Mouse (Mus musculus) stomach, embryonic 14.5 days (tissue): ENCODE data around the gene Fkbp9. TPM values are rescaled to one million over a fixed set of nuclear protein-coding genes. Genes with fewer than 3 reads are reported as not detected.

Source experiments
- ATAC-seq: fragments of 200-750 bp; cut with Nextera tagmentation; 2 replicates; pipeline ENCODE4 v1.8.0; 2017; ENCODE audit warnings: low read depth, moderate TSS enrichment; ENCODE audit not compliant: insufficient number of reproducible peaks, insufficient read depth, low FRiP score
- H3K27ac ChIP-seq: fragments of 300-500 bp; sonication (generic); 2 replicates; pipeline ENCODE4 v1.5.1; 2014; ENCODE audit warnings: mild to moderate bottlenecking, low read length, moderate library complexity, mixed read lengths
- H3K27me3 ChIP-seq: fragments of 300-500 bp; sonication (generic); 2 replicates; pipeline ENCODE4 v1.6.1; 2014; ENCODE audit warnings: low read length, control low read depth, mixed read lengths; ENCODE audit not compliant: control insufficient read depth, insufficient read depth
- H3K36me3 ChIP-seq: fragments of 300-500 bp; sonication (generic); 2 replicates; pipeline ENCODE4 v1.6.1; 2014; ENCODE audit warnings: mild to moderate bottlenecking, control low read depth, low read length, moderate library complexity, mixed read lengths; ENCODE audit not compliant: control insufficient read depth, insufficient read depth
- H3K4me1 ChIP-seq: fragments of 300-500 bp; sonication (generic); 2 replicates; pipeline ENCODE4 v1.6.1; 2014; ENCODE audit warnings: low read length, control low read depth, mixed read lengths; ENCODE audit not compliant: control insufficient read depth, insufficient read depth
- H3K4me2 ChIP-seq: fragments of 300-500 bp; sonication (generic); replicated peaks from 2 replicates; pipeline ENCODE4 v1.6.1; 2014; ENCODE audit warnings: low read depth, low read length, control low read depth
- H3K4me3 ChIP-seq: fragments of 300-500 bp; sonication (generic); 2 replicates; pipeline ENCODE4 v1.5.1; 2014; ENCODE audit warnings: low read depth, low read length, control low read depth
- H3K9ac ChIP-seq: fragments of 300-500 bp; sonication (generic); replicated peaks from 2 replicates; pipeline ENCODE4 v1.6.1; 2014; ENCODE audit warnings: low read depth, mild to moderate bottlenecking, control low read depth, low read length, moderate library complexity, mixed read lengths
- H3K9me3 ChIP-seq: fragments of 300-500 bp; sonication (generic); 2 replicates; pipeline ENCODE4 v1.6.1; 2016; ENCODE audit warnings: low read depth, low read length, control low read depth; ENCODE audit not compliant: control insufficient read depth
- WGBS: fragments of 180-500 bp; shearing (Covaris S2); extraction: QIAGEN DNeasy Blood & Tissue Kit; methylation state at CpG from one replicate; pipeline ENCODE4 v1.1.7; 2014; 5-methylcytosine and 5-hydroxymethylcytosine counted together
- polyA plus RNA-seq: library from polyadenylated mRNA; unstranded; fragments of >200 nt; fragmentation: Nextera tagmentation; extraction: Ambion mirVana; gene quantifications from 2 replicates; pipeline ENCODE4 v1.2.1, GENCODE M21; 2014

Fkbp9 gene
- polyA plus RNA-seq, 1 experiment from 2014 or later = 149 TPM

- no peaks in the 10 kb centered on the region for H3K27me3 ChIP-seq
- H3K4me1 ChIP-seq = no peaks in the 10 kb centered on the region
- H3K36me3 ChIP-seq = no peaks in the 10 kb centered on the region
- no peak overlapping the region for H3K4me3 ChIP-seq
- no peaks in the 10 kb centered on the region for H3K9me3 ChIP-seq
- H3K27ac ChIP-seq = no peak overlapping the region
- no peak for ATAC-seq
- H3K9ac ChIP-seq = no peak overlapping the region
- no peak overlapping the region for H3K4me2 ChIP-seq
- WGBS = 48% methylated on average over 3 of the region's 3 CpGs
These were observed 6.2 kb upstream of the Fkbp9 start for GRCm38 (mm10) chr6:56825657-56826056.

DNA sequence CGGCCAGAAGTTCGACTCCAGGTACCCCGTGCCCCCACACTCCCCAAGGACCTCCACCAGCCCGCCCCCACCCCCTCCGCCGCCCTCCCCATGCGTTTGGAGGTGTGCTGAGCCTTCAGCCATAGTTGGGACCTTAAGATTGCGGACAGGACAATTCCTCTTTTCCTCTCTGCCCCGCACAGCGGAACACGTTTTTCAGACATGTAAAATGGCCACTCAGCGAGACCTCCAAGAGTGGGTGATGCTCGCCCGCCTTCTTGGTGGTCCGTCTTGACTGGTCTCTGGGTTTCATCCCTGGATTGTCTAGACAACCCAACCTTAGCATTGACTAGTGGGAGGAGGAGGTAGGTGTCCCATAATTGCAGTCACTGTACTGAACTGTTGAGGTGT is 543 bp downstream of the Fkbp9 start:
- Histone ChIP-seq H3K27ac (peak overlapping the region; percentile 82), H3K4me3 (peak overlapping the region; percentile 64), H3K27me3 (no peaks in the 10 kb centered on the region), H3K9me3 (no peaks in the 10 kb centered on the region), H3K9ac (peak overlapping the region; percentile 69), H3K36me3 (peaks cover 8% of the 10 kb centered on the region), H3K4me2 (peak overlapping the region; percentile 71), H3K4me1 (0 out of 2 replicates have a peak, but pooled peaks cover 6% of the 10 kb centered on the region)
- 3% methylated on average over 15 of the region's 15 CpGs for WGBS
- ATAC-seq = no peak

- 0 out of 2 replicates have a peak, but pooled peaks cover 6% of the 10 kb centered on the region for H3K4me1 ChIP-seq
- no peaks in the 10 kb centered on the region for H3K9me3 ChIP-seq
- no peak for ATAC-seq
- H3K27me3 ChIP-seq = no peaks in the 10 kb centered on the region
- peak overlapping the region; percentile 71 for H3K4me2 ChIP-seq
- H3K9ac ChIP-seq = no peak overlapping the region
- H3K4me3 ChIP-seq = peak overlapping the region; percentile 64
- H3K27ac ChIP-seq = no peak overlapping the region
- H3K36me3 ChIP-seq = peaks cover 8% of the 10 kb centered on the region
These were observed 971 bp downstream of the Fkbp9 start for GRCm38 (mm10) chr6:56832830-56833229.

DNA sequence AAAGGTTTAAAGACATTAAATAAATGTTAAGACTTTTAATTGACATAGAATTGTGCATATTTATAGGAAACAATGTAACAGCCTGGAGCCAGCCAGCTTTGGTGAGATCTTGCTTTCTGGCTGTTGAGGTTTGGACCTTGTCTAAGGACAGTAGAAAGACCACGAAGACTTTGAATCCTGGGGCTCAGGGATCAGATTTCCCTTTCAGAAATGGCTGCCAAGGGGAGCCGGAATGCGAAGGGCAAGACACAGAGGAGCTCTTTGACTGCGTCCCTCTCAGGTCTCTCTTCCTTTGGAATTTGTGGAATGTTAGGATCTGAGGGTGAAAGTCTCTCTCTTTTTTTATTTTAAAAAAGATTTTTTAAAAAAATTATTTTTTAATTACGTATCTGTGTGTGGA is 2.9 kb downstream of the Fkbp9 start:
- Histone ChIP-seq H3K36me3 (peaks cover 8% of the 10 kb centered on the region), H3K9me3 (no peaks in the 10 kb centered on the region), H3K9ac (no peak overlapping the region), H3K4me3 (no peak overlapping the region), H3K27me3 (no peaks in the 10 kb centered on the region), H3K4me2 (no peak overlapping the region), H3K4me1 (0 out of 2 replicates have a peak, but pooled peaks cover 6% of the 10 kb centered on the region), H3K27ac (no peak overlapping the region)
- no peak for ATAC-seq
- WGBS = 57% methylated on average over 5 of the region's 5 CpGs

DNA sequence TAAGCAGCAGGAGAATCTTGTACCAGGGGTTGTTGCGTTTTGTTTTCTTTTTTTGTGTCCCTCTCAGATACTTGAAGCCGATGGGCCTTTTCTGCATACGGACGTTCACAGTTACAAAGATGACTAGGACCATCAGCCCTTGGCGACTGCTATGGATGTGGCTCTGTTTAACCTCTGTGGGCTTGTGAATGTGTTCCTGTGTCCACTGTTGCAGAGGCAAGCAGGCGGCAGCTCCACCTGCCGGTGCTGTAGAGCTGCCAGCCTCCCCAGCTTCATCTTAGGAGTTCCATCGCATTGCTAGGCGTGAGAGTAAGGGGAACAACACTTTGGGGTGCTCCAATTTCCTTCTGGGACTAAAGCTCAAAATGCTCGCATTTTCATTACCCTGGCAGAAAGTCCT is 3.7 kb downstream of the Fkbp9 start:
- no peak overlapping the region for H3K4me2 ChIP-seq
- no peak for ATAC-seq
- no peaks in the 10 kb centered on the region for H3K9me3 ChIP-seq
- WGBS = 83% methylated on average over 10 of the region's 10 CpGs
- 0 out of 2 replicates have a peak, but pooled peaks cover 6% of the 10 kb centered on the region for H3K4me1 ChIP-seq
- H3K36me3 ChIP-seq = peaks cover 10% of the 10 kb centered on the region
- H3K27me3 ChIP-seq = no peaks in the 10 kb centered on the region
- H3K9ac ChIP-seq = no peak overlapping the region
- H3K27ac ChIP-seq = no peak overlapping the region
- H3K4me3 ChIP-seq = no peak overlapping the region

DNA sequence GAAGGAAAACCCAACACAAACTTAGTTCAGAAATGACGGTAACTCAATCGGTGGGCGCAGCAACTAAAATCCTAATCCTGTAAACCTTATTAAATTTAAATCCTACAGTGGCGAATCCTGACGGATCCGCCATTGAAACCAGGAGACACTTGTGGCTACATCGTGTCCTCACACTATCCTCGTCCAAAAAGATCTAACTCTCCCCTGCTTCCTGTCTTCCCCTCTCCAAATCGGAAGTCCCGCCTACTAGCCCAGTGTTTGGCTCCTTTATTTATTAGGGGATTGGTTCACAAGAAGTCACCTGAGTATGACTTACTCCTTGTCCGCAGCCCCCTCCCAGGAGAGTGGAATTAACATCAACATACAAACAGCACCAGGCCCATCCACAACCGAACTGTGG is 5.3 kb downstream of the Fkbp9 start:
- WGBS = 95% methylated on average over 12 of the region's 12 CpGs
- H3K36me3 ChIP-seq = peaks cover 12% of the 10 kb centered on the region
- H3K4me3 ChIP-seq = no peak overlapping the region
- H3K4me1 ChIP-seq = 0 out of 2 replicates have a peak, but pooled peaks cover 6% of the 10 kb centered on the region
- no peaks in the 10 kb centered on the region for H3K9me3 ChIP-seq
- no peaks in the 10 kb centered on the region for H3K27me3 ChIP-seq
- ATAC-seq = no peak
- H3K4me2 ChIP-seq = no peak overlapping the region
- H3K27ac ChIP-seq = no peak overlapping the region
- no peak overlapping the region for H3K9ac ChIP-seq

DNA sequence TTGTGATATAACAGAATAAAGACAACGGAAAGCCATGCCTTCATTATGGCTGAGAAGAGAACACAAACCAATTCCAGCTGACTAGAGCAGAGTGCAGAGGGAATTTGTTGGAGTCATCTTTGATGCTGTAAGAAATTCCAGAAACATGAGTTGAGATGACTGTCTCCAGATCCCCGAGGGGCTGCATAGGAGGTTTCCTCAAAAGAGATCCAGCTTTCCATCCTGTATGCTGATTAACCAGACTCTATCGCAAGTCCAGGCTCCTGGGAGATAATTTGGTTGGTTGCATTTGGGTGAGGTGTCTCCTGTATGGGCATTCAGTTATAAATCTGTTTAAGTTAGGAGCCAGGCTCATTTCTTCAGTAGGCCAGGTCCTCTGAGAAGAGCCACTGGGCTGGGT is 5.8 kb downstream of the Fkbp9 start:
- Histone ChIP-seq H3K36me3 (peaks cover 12% of the 10 kb centered on the region), H3K9me3 (no peaks in the 10 kb centered on the region), H3K9ac (no peak overlapping the region), H3K4me3 (no peak overlapping the region), H3K27me3 (no peaks in the 10 kb centered on the region), H3K4me2 (no peak overlapping the region), H3K4me1 (0 out of 2 replicates have a peak, but pooled peaks cover 6% of the 10 kb centered on the region), H3K27ac (no peak overlapping the region)
- no peak for ATAC-seq
- 95% methylated on average over 3 of the region's 3 CpGs for WGBS

DNA sequence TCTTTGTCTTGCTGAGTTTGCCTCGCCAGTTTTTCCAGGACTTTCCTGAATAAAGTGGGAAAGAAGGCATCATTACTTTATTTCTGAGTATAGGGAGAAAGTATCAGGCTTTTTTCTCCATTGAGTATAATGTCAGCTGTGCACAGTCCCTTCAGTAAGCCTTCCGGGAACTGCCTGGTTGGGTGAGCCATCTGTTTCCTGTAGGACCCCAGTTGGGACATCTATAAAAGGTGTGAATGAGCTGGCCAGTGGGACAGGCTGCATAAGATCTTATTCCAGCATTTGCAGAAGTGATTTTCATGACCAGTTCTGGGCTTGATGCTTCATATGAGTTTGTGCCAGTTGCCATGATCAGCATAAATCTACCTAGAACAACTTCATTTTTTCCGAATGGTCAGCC is 11.4 kb downstream of the Fkbp9 start:
- ATAC-seq = no peak
- no peak overlapping the region for H3K4me2 ChIP-seq
- H3K4me1 ChIP-seq = no peaks in the 10 kb centered on the region
- H3K27ac ChIP-seq = no peak overlapping the region
- no peaks in the 10 kb centered on the region for H3K9me3 ChIP-seq
- no peak overlapping the region for H3K4me3 ChIP-seq
- no peak overlapping the region for H3K9ac ChIP-seq
- 87% methylated on average over 3 of the region's 3 CpGs for WGBS
- peaks cover 4% of the 10 kb centered on the region; the same call in 1 of the 2 replicates for H3K36me3 ChIP-seq
- no peaks in the 10 kb centered on the region for H3K27me3 ChIP-seq

- no peak for ATAC-seq
- WGBS = 93% methylated on average over 2 of the region's 2 CpGs
These were observed 12.5 kb downstream of the Fkbp9 start for GRCm38 (mm10) chr6:56844365-56844764.

More at GRCm38 (mm10) chr6:56844365-56844764, 12.5 kb downstream of the Fkbp9 start:
- Histone ChIP-seq H3K9ac (no peak overlapping the region), H3K4me2 (no peak overlapping the region), H3K4me1 (no peaks in the 10 kb centered on the region), H3K27ac (no peak overlapping the region), H3K36me3 (peaks cover 4% of the 10 kb centered on the region; the same call in 1 of the 2 replicates), H3K4me3 (no peak overlapping the region), H3K9me3 (no peaks in the 10 kb centered on the region), H3K27me3 (no peaks in the 10 kb centered on the region)
